In genomic region chr7:45796950-45797349, GRCm38 (mm10) we compare ENCODE assay signal across 10 mouse cellular contexts. TPM values are rescaled to one million over a fixed set of nuclear protein-coding genes. Genes with fewer than 3 reads are reported as not detected.
A peak's percentile ranks its signal among the peaks of the same experiment; 100 is the strongest.
DNase-seq lines count a peak whose midpoint lies in the region; ATAC-seq and TF ChIP-seq lines count a peak whose summit lies in the region.
"Had no signal": no experiment of that assay in that cellular context is flagged by ENCODE, and none has a peak within 500 bp of the region (broad histone marks: within the 10 kb centered on the region; RNA-seq: fewer than 3 reads in every experiment).

No protein-coding gene starts in this region.

- no peak overlapping the region for H3K4me3 ChIP-seq in kidney, postnatal 0 days (replicated peaks; ENCODE audit: low read depth, low read length)
- no peak overlapping the region for H3K4me3 ChIP-seq in kidney, embryonic 16.5 days (ENCODE audit: low read length)
- no peak overlapping the region for H3K4me3 ChIP-seq in embryonic facial prominence, embryonic 12.5 days
- no peak overlapping the region for H3K4me3 ChIP-seq in hindbrain, embryonic 16.5 days (ENCODE audit: low read length)
- H3K4me3 ChIP-seq in midbrain, embryonic 15.5 days: no peak overlapping the region
- H3K4me3 ChIP-seq: myocyte had no signal

- 65% methylated on average over 6 of the region's 6 CpGs for WGBS in kidney, postnatal 0 days
- WGBS in kidney, embryonic 16.5 days: 65% methylated on average over 6 of the region's 6 CpGs
- 39% methylated on average over 6 of the region's 6 CpGs for WGBS in embryonic facial prominence, embryonic 12.5 days
- 50% methylated on average over 6 of the region's 6 CpGs for WGBS in hindbrain, embryonic 16.5 days
- 46% methylated on average over 6 of the region's 6 CpGs for WGBS in midbrain, embryonic 15.5 days

- no peak for ATAC-seq in kidney, postnatal 0 days (replicated peaks; ENCODE audit: low FRiP score, low read depth)
- no peak for ATAC-seq in kidney, embryonic 16.5 days (ENCODE audit: low FRiP score, low TSS enrichment)
- ATAC-seq in embryonic facial prominence, embryonic 12.5 days (ENCODE audit: insufficient number of reproducible peaks, insufficient read depth, low FRiP score, low TSS enrichment): no peak
- ATAC-seq in hindbrain, embryonic 16.5 days: no peak
- no peak for ATAC-seq in midbrain, embryonic 15.5 days (replicated peaks)

- H3K4me2 ChIP-seq in kidney, postnatal 0 days (ENCODE audit: low read length): peak overlapping the region; percentile 93; the same call in 1 of the 2 replicates
- no peak overlapping the region for H3K4me2 ChIP-seq in kidney, embryonic 16.5 days (replicated peaks; ENCODE audit: low read depth, low read length)
- H3K4me2 ChIP-seq in embryonic facial prominence, embryonic 12.5 days (replicated peaks): no peak overlapping the region
- H3K4me2 ChIP-seq in hindbrain, embryonic 16.5 days (ENCODE audit: low read length): no peak overlapping the region
- H3K4me2 ChIP-seq in midbrain, embryonic 15.5 days: no peak overlapping the region

- H3K9ac ChIP-seq in kidney, postnatal 0 days (ENCODE audit: low read depth, low read length): no peak overlapping the region
- H3K9ac ChIP-seq in kidney, embryonic 16.5 days (replicated peaks; ENCODE audit: low read length): no peak overlapping the region
- H3K9ac ChIP-seq in embryonic facial prominence, embryonic 12.5 days: peak overlapping the region; percentile 64; the same call in 1 of the 2 replicates
- peak overlapping the region; percentile 6; the same call in 1 of the 2 replicates for H3K9ac ChIP-seq in hindbrain, embryonic 16.5 days (ENCODE audit: low read depth, low read length)
- H3K9ac ChIP-seq in midbrain, embryonic 15.5 days: peak overlapping the region; percentile 13; the same call in 1 of the 2 replicates
- H3K9ac ChIP-seq: lung, embryonic 14.5 days had no signal

- no peaks in the 10 kb centered on the region for H3K27me3 ChIP-seq in kidney, postnatal 0 days (ENCODE audit: insufficient read depth, low read length)
- peaks cover 15% of the 10 kb centered on the region for H3K27me3 ChIP-seq in kidney, embryonic 16.5 days (ENCODE audit: insufficient read depth, low read length)
- H3K27me3 ChIP-seq in embryonic facial prominence, embryonic 12.5 days: peaks cover 46% of the 10 kb centered on the region
- H3K27me3 ChIP-seq in hindbrain, embryonic 16.5 days (replicated peaks; ENCODE audit: control insufficient read depth, insufficient read depth, low read length): no peaks in the 10 kb centered on the region
- H3K27me3 ChIP-seq in midbrain, embryonic 15.5 days (replicated peaks): peaks cover 9% of the 10 kb centered on the region; the same call in 1 of the 2 replicates

- H3K9me3 ChIP-seq in kidney, postnatal 0 days (replicated peaks; ENCODE audit: low read length): no peaks in the 10 kb centered on the region
- no peaks in the 10 kb centered on the region for H3K9me3 ChIP-seq in kidney, embryonic 16.5 days (ENCODE audit: low read length)
- H3K9me3 ChIP-seq in embryonic facial prominence, embryonic 12.5 days: no peaks in the 10 kb centered on the region
- no peaks in the 10 kb centered on the region for H3K9me3 ChIP-seq in hindbrain, embryonic 16.5 days (ENCODE audit: control insufficient read depth, low read length)
- no peaks in the 10 kb centered on the region for H3K9me3 ChIP-seq in midbrain, embryonic 15.5 days

- H3K27ac ChIP-seq in kidney, postnatal 0 days: no peak overlapping the region
- no peak overlapping the region for H3K27ac ChIP-seq in kidney, embryonic 16.5 days (ENCODE audit: low read length)
- H3K27ac ChIP-seq in embryonic facial prominence, embryonic 12.5 days: no peak overlapping the region
- no peak overlapping the region for H3K27ac ChIP-seq in hindbrain, embryonic 16.5 days (ENCODE audit: low read depth, low read length)
- H3K27ac ChIP-seq in midbrain, embryonic 15.5 days: no peak overlapping the region

- no peak for TF ChIP-seq CTCF in kidney, postnatal 0 days (IDR thresholded peaks at IDR 0.05; ENCODE audit: low read depth)

- no peak for DNase-seq in kidney, postnatal 0 days (ENCODE audit: low spot score)
- no peak for DNase-seq in layer of hippocampus, adult 11-12 months (ENCODE audit: low spot score)
- no peak for DNase-seq in kidney, postnatal 36 days
- no peak for DNase-seq in kidney, adult 8-10 months
- DNase-seq: lung, embryonic 14.5 days had no signal

- H3K4me1 ChIP-seq in kidney, postnatal 0 days (replicated peaks; ENCODE audit: insufficient read depth, low read length): peaks cover 22% of the 10 kb centered on the region; the same call in 1 of the 2 replicates
- H3K4me1 ChIP-seq in kidney, embryonic 16.5 days (ENCODE audit: insufficient read depth, low read length): peaks cover 27% of the 10 kb centered on the region; the same call in 1 of the 2 replicates
- H3K4me1 ChIP-seq in embryonic facial prominence, embryonic 12.5 days: peaks cover 28% of the 10 kb centered on the region
- H3K4me1 ChIP-seq in hindbrain, embryonic 16.5 days (ENCODE audit: control insufficient read depth, insufficient read depth, low read depth, low read length): peaks cover 20% of the 10 kb centered on the region
- H3K4me1 ChIP-seq in midbrain, embryonic 15.5 days: peaks cover 31% of the 10 kb centered on the region

- H3K36me3 ChIP-seq in kidney, postnatal 0 days (ENCODE audit: insufficient read depth, low read length): no peaks in the 10 kb centered on the region
- peaks cover 10% of the 10 kb centered on the region; the same call in 1 of the 2 replicates for H3K36me3 ChIP-seq in kidney, embryonic 16.5 days (ENCODE audit: insufficient read depth, low read length)
- H3K36me3 ChIP-seq in embryonic facial prominence, embryonic 12.5 days: peaks cover 55% of the 10 kb centered on the region
- H3K36me3 ChIP-seq in hindbrain, embryonic 16.5 days (ENCODE audit: control insufficient read depth, insufficient read depth, low read length): peaks cover 50% of the 10 kb centered on the region
- H3K36me3 ChIP-seq in midbrain, embryonic 15.5 days (replicated peaks): peaks cover 39% of the 10 kb centered on the region

RNA-seq across cellular contexts. Expression of gene Sult2b1, which starts 12.5 kb away (rescaled TPM):
- 3.7 and 3.9 TPM in 2 replicates for polyA plus RNA-seq in kidney, postnatal 0 days (2015; fragmentation: Nextera tagmentation; extraction: Ambion mirVana)
- polyA plus RNA-seq in kidney, embryonic 16.5 days (2015; fragmentation: Nextera tagmentation; extraction: Ambion mirVana): 1.9 and 2.5 TPM in 2 replicates
- 1.6 and 2.5 TPM in 2 replicates for polyA plus RNA-seq in embryonic facial prominence, embryonic 12.5 days (2016; fragmentation: Nextera tagmentation; extraction: Ambion mirVana)
- 5.1 and 6.6 TPM in 2 replicates for polyA plus RNA-seq in hindbrain, embryonic 16.5 days (2015; fragmentation: Nextera tagmentation; extraction: Ambion mirVana)
- polyA plus RNA-seq in midbrain, embryonic 15.5 days (2015; fragmentation: Nextera tagmentation; extraction: Ambion mirVana): 8.3 and 9.7 TPM in 2 replicates

RNA-seq across cellular contexts. Expression of gene Lmtk3, which starts 13.4 kb away (rescaled TPM):
- 0.59 and 0.91 TPM in 2 replicates for polyA plus RNA-seq in kidney, postnatal 0 days (2015; fragmentation: Nextera tagmentation; extraction: Ambion mirVana)
- 1.3 and 1.8 TPM in 2 replicates for polyA plus RNA-seq in kidney, embryonic 16.5 days (2015; fragmentation: Nextera tagmentation; extraction: Ambion mirVana)
- polyA plus RNA-seq in embryonic facial prominence, embryonic 12.5 days (2016; fragmentation: Nextera tagmentation; extraction: Ambion mirVana): 3.3 and 5.2 TPM in 2 replicates
- polyA plus RNA-seq in hindbrain, embryonic 16.5 days (2015; fragmentation: Nextera tagmentation; extraction: Ambion mirVana): 17.2 and 21.3 TPM in 2 replicates
- polyA plus RNA-seq in midbrain, embryonic 15.5 days (2015; fragmentation: Nextera tagmentation; extraction: Ambion mirVana): 29.8 and 34.8 TPM in 2 replicates

RNA-seq across cellular contexts. Expression of gene Cyth2, which starts 17.4 kb away (rescaled TPM):
- 99.2 and 105 TPM in 2 replicates for polyA plus RNA-seq in kidney, postnatal 0 days (2015; fragmentation: Nextera tagmentation; extraction: Ambion mirVana)
- 125 and 126 TPM in 2 replicates for polyA plus RNA-seq in kidney, embryonic 16.5 days (2015; fragmentation: Nextera tagmentation; extraction: Ambion mirVana)
- polyA plus RNA-seq in embryonic facial prominence, embryonic 12.5 days (2016; fragmentation: Nextera tagmentation; extraction: Ambion mirVana): 173 and 176 TPM in 2 replicates
- 243 TPM in 2 replicates for polyA plus RNA-seq in hindbrain, embryonic 16.5 days (2015; fragmentation: Nextera tagmentation; extraction: Ambion mirVana)
- 329 and 334 TPM in 2 replicates for polyA plus RNA-seq in midbrain, embryonic 15.5 days (2015; fragmentation: Nextera tagmentation; extraction: Ambion mirVana)

RNA-seq across cellular contexts. Expression of gene Kcnj14, which starts 27.6 kb away (rescaled TPM):
- polyA plus RNA-seq in kidney, postnatal 0 days (2015; fragmentation: Nextera tagmentation; extraction: Ambion mirVana): 0.80 and 1.3 TPM in 2 replicates
- 1.9 TPM in 2 replicates for polyA plus RNA-seq in kidney, embryonic 16.5 days (2015; fragmentation: Nextera tagmentation; extraction: Ambion mirVana)
- polyA plus RNA-seq in embryonic facial prominence, embryonic 12.5 days (2016; fragmentation: Nextera tagmentation; extraction: Ambion mirVana): 2.4 and 2.5 TPM in 2 replicates
- polyA plus RNA-seq in hindbrain, embryonic 16.5 days (2015; fragmentation: Nextera tagmentation; extraction: Ambion mirVana): 1.2 TPM in 2 replicates
- 1.1 TPM in 2 replicates for polyA plus RNA-seq in midbrain, embryonic 15.5 days (2015; fragmentation: Nextera tagmentation; extraction: Ambion mirVana)

RNA-seq across cellular contexts. Expression of gene Grwd1, which starts 33.8 kb away (rescaled TPM):
- polyA plus RNA-seq in kidney, postnatal 0 days (2015; fragmentation: Nextera tagmentation; extraction: Ambion mirVana): 50.6 and 53.5 TPM in 2 replicates
- 87.4 and 87.9 TPM in 2 replicates for polyA plus RNA-seq in kidney, embryonic 16.5 days (2015; fragmentation: Nextera tagmentation; extraction: Ambion mirVana)
- 75.6 and 76.3 TPM in 2 replicates for polyA plus RNA-seq in embryonic facial prominence, embryonic 12.5 days (2016; fragmentation: Nextera tagmentation; extraction: Ambion mirVana)
- 44.0 and 46.7 TPM in 2 replicates for polyA plus RNA-seq in hindbrain, embryonic 16.5 days (2015; fragmentation: Nextera tagmentation; extraction: Ambion mirVana)
- polyA plus RNA-seq in midbrain, embryonic 15.5 days (2015; fragmentation: Nextera tagmentation; extraction: Ambion mirVana): 40.5 and 44.2 TPM in 2 replicates

Comparison
In these comparisons a context has a peak if more than half of its experiments do, and no peak if none do; other contexts are left out.
1. H3K9ac ChIP-seq: peak in embryonic facial prominence, embryonic 12.5 days (single experiment), hindbrain, embryonic 16.5 days (single experiment) and midbrain, embryonic 15.5 days (single experiment); none in kidney, postnatal 0 days (single experiment) and kidney, embryonic 16.5 days (single experiment).